Mouse (Mus musculus): ENCODE results near the gene Naa25.
"Not testable (repeated sequence)": the region's sequence is repeated elsewhere in the genome, so short reads cannot be mapped to it uniquely, and the experiment has no call there.

The Naa25 gene

DNA sequence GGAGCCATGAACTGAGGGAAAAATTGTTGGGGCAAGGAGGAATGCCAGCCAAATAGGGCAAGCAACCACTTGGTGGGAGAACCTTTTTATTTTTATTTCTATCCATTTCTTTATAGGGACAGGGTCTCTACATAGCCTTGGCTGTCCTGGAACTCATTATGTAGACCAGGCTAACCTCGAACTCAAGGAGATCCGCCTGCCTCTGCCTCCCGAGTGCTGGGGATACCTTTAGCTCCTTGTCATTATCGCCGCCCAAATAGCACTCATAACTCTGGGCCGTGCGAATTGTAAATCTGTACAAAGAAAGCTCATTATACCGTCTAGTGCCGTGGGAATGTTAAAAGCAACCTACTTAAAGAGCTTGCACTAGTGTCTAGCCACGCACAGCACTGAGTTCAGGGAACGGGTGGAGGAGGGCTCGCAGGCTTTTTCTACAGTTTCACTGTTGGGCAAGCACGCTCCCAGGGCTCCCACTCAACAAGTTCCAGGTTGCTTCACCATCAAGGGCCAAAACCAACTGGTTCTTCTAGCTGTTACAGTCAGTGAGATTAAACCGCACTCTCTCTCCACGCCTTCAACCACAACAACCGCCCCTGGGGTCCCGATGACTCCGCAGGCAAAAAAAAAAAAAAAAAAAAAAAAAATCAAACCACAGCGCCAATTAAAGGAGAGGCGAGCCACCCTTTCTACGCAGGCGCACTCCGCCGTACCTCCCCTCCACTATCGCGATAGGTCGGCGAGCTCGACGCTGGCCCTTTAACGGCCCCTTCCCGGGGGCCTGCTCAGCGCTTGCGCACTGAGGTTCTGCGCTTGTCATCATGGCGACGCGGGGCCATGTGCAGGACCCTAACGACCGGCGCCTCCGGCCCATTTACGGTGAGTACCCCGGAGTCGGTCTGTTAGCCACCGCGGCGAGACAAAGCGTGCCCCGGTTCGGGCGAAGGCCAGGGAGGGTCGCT, at the start of gene Naa25:
Naa25 (plus strand) TSS at position 750 of the 959 bp plus-strand sequence.
- peak; percentile 89 to 90 for DNase-seq (ENCODE audit: low spot score in 2 of 2)

DNA sequence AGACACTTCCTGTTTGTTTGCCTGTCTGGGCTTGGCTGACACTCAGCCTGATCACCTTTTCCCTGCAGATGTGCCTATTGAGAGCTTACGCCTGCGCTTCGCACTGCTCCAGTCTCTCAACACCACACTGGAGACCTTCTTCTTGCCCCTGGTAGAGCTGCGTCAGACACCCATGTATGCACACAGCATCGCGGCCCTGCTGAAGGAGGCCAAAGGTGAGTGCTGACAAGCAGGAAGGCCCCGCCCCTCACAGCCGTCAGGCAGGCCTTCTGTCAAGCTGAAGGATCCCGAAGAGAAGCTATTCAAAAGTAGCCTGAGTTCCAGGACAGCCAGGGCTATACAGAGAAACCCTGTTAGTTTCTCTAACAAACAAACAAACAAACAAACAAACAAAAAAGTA, 38.5 kb upstream of the Naa25 start:
- no peak for DNase-seq (ENCODE audit: low spot score in 2 of 2)

DNA sequence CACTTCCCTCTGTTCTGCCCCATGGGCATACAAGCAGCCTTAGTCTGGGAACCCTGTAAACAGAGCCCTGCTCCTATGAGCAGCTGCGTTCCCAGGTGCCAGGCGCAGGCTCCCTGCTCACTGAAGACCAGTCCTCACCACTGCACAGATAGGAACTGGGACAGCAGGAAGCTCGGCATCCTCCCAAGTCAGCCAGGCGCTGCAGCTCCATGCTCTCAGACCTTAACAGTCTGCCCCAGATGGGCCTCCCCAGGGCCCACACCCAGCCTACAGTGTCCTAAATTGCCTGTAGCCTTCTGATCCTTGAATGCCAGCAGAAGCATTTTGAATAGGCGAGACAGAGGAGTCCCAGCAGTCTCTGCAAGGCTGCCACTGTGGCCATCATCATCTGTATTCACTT, 36.0 kb upstream of the Naa25 start:
- DNase-seq (ENCODE audit: low spot score in 2 of 2): no peak

DNA sequence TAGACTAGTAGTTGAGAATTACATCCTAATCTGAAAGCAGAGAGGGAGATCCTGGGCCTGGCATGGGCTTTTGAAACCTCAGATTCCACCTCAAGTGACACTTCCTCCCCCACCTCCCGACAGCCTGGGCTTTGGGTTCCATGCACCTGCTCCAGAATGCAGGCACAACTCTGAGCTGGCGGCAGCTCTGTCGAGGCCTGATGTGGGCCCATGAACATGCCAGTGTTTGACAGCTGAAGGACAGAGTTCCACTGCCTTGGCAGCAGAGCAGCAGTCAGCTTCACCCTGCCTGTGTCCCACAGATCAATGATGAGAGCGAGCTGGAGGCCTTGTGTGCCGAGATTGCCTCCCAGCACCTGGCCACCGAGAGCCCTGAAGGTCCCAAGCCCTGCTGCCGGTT, 34.3 kb upstream of the Naa25 start:
- DNase-seq (ENCODE audit: low spot score in 2 of 2): no peak

DNA sequence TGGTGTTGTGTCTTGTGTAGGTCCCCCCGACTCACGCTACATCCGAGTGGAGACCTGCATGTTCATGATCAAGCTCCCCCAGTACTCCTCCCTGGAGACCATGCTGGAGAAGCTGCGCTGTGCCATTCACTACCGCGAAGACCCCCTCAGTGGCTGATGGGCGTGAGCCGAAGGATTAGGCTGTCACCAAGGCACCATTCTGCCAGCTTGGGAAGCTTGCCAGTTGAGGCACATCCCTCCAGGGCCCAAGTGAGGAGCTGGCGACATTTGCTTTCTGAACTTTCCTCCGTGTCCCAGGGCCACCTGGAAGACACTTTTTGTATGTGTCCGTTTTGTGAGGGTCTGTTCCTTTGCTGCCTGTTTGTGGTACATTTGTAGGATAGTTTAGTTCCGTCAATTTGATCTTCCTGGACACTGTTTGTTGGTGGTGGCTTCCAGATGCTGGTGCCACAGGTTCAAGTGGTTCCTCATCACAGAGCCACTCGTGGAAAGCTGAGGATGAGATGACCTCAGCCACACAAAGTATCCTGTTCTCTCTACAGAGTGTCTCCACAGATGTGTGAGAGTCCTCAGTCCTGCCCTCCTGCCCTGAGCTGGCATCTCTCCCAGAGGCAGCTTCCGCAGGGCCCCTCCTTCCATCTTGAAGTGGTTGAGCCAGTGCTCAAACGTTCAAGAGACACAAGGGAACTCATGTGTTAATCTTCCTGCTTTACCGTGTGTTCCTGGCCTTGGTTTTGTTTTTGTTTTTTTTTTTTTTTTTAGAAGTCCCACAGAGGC, 31.1 kb upstream of the Naa25 start:
- no peak for DNase-seq (ENCODE audit: low spot score in 2 of 2)

DNA sequence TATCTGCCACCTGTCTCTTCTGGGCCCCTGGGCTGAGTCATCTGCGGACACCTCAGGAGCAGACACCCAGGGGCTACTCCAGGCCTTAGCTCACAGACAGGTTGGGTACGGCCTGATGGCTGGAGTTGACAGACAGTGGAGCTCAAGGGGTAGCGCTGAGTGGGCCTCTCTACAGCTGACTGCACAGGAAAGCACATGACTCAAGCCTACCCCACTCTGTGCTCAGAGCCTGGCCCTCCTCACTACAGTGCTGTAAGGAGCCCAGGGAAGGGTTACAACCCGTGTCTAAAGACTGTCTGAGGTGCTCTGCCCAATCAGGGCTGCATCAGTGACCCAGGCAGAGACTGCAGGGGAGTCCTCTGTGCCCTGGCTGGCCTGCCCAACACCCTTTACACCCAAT, 30.5 kb upstream of the Naa25 start:
- no peak for DNase-seq (ENCODE audit: low spot score in 2 of 2)

DNA sequence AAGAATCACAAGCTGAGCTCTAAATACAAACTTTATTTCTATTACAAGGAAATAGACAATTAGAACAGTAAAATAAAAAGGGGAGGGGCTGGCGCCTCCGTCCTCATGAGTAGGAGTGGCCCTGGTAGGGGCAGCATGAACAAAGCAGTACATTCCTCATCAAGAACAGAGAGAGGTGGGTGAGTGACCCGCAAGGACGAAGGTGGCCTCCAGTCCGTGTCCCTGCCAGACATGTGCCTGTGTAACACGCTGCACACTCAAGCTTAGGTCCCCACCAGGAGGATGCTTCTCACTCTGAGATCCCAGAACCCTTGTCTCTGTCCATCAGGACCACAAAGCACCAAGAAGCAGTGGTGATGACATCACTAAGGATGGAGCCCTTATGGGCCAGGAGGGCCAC, 26.0 kb upstream of the Naa25 start:
- no peak for DNase-seq (ENCODE audit: low spot score in 2 of 2)

DNA sequence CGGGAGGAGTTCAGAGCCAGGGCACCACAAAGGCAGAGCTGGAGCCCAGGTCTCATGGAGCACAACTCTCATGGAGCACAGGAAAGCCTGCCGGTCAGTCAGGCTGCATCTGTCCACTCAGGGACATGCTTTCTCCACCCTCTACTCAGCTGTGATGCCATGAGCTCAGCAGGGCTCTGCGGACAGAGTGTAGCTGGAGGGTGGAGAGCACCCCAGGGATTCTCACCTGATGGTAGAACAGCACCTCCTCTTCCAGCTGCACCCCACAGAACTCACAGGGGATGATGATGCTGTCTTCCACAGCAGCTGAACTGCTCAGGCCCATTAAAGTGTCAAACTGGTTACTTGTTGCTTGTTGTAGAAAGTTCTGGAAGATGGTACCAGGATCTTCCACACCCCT, 22.9 kb upstream of the Naa25 start:
- no peak for DNase-seq (ENCODE audit: low spot score in 2 of 2)

DNA sequence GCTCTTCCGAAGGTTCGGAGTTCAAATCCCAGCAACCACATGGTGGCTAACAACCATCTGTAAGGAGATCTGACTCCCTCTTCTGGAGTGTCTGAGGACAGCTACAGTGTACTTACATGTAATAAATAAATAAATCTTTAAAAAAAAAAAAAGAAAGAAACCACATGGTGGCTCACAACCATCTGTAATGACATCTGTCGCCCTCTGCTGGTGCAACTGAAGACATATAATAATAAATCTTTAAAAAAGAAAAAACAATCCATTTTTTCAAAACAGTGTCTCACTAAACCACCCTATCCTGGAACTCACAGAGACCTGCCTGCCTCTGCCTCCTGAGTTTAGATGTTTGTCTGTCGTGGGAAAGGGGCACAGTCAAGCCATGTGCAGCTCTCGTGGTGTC, 20.8 kb upstream of the Naa25 start:
- DNase-seq (ENCODE audit: low spot score in 2 of 2): not testable (repeated sequence)

DNA sequence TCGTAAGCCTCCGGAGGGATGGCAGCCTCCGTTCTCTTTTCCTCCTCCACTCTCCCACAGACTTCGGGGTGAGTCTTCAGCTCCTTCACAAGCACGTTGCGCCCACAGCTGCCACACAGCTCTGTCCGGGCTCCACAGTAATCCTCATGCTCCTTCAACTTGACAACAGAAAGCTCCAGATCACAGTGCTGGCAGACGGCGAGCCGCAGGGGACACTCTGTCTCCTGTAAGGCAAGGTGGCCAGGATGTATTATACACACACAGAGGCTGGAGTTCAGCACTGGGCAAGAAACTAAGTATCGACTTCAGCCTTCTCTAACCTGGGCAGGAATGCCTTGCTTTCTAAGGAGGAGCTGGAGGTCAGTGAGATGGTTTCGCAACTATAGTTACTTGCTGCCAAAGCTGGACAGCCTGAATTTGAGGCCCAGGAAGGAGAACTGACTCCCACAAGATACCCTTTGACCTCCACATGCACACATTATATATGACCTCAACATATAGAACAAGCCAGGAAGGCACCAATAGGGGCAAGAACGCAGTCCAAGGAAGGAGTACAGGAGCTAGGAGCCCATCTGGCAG, 19.0 kb upstream of the Naa25 start:
- no peak for DNase-seq (ENCODE audit: low spot score in 2 of 2)

DNA sequence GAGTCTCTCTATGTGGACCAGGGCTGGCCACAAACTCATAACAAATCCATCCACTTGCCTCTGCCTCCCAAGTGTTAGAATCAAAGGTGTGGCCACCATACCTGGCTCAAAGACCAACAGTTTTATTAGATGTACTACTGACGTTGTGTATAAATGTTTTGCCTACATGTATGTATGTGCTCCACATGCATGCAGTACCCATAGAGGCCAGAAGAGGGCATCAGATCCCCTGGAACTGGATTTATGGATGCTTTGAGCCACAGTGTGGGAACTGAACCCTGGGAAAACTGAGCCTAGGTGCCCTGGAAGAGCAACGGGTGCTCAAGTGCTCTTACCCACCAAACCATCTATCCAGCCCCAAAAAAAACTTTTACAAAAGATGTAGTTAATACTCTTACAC, 17.0 kb upstream of the Naa25 start:
- DNase-seq (ENCODE audit: low spot score in 2 of 2): no peak

DNA sequence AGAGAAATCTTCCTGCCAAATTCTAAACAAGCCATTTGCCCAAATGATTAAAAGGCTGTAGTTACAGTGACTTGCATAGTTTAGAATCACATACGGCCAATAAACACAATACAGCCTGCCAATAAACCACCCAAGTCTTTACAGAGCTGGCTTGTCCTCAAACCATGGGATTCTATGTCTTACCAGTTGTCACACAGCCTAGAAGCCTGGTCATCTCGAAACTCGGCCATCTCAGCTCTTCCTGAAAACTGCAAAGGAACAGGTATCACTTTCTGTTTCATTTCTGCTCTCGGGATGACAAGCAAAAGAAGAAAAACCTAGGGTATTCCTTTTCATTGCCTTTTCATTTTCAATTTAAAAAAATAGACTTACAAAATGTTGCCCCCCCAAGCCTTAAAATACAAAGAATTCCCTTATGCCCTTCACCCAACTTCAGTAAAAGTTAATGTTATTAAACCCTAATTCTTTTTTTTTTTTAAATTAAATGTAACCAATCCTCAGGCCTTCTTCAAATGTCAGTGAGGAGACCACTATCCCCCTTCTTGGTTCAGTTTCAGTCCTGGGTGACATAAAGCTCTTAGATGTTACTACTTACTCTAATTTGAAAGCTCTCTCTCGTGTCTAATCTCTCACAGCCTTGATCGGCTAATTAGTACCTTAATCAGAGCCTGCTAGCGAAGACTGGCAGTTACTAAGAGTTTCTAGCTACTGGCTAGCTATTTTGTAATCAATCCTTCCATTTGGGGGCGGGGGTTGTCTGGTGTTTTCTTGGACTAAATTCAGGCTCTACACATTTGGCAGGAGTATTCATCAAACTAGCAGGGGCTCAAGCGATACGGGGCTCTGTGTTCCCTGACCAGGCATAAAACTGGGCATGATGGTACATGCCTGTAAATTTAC, 13.6 kb upstream of the Naa25 start:
- no peak for DNase-seq (ENCODE audit: low spot score in 2 of 2)

DNA sequence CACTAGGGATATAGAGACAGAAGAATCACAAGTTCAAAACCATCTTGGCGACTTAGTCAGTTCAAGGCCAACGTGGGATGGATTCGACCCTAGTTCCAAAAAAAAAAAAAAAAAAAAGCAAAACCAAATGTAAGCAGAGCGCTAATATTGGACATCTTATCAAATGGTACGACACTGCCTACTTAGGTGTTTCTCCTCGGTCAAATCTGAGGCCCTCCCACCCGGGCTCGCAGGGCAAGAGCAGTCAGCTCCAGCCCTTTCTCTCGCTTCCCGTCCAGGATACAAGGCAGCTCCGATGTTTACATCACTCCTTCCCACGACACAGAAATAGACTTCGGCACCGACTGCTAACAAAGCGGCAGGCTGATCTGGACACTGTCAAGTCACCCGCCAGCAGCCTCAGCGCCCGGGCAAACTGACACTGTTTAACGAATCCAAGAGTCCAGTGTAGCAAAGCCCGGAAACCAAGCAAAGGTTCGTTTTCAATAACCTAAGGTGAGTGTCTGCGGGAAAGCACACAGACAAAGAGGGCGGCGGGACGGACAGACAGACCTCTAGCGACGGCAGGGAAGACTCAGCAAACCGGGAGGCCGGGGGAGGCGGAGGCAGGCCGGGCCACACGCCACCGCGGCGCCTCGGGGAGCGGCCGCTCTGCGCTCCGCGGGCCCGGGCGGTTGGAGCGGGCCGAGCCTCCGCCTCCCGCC, 12.8 kb upstream of the Naa25 start:
- peak in 1 of 2 experiments; percentile 28 for DNase-seq (ENCODE audit: low spot score in 2 of 2)

DNA sequence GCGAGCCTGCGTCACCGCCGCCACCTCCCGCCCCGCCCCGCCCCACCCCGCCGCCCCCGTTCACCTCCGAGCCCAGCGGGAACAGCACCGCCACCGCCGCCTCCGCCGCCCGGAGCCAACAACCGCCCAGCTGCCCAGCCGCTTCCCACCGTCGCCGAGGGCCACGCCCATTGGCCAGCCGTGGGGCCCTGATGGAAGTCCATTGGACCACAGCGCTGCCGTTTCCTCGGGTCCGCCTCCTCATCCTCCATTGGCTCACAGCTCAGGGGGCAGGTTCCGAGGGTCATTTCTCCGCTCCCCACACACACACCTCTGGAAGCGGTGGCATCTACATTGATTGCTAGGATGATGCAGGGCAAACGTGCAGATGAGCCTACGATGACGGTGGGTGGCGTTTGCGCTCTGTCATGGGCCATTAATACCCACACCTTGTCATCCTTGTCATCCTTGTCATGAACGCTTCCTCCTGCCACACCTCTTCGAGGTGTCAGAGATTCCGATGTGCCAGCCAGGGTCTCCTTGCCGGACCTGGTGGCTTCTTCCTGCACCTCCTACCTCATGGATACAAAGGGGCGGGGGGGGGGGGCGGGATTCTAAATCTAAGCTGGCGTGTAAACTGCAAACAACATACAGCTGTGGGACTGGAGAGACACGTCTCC, 12.1 kb upstream of the Naa25 start, which contains the start of gene Trafd1:
Trafd1 (minus strand) TSS at position 172 of the 659 bp plus-strand sequence.
- peak; percentile 93 to 95 for DNase-seq (ENCODE audit: low spot score in 2 of 2)

DNA sequence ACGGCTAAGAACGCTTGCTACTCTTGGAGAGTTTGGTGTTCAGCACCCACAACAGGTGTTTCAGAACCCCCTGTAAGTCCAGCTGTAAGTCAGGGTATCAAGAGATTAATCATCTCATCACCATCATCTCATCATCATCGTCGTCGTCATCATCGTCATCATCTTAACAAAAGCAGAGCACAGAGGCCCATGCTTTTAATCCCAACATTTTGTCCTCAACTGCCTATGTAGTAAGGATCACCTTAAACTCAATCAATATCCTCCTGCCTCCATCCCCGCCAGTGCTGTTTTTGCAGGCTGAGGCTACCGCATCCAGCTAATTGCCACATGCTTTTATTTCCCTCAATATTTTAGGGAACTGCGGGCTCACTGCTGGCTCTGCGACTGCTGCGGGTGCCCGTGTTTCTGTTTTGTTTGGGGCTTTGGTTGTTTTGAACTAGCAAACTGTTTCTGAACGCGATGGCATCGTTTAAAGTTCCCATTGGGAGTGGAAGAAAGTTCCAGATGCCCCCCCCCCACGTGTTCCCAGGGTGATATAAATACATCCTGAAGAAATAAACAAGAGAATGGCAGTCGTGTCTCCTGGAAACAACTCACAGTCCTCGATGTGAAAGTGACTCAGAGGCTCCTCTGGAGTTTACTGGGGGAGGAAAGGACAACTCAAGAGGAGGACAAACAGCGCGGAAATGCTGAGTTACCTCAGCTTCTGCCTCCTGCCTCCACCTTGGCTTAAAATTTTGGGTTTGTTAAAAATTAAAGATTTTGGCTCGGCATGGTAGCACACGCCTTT, 11.4 kb upstream of the Naa25 start:
- DNase-seq (ENCODE audit: low spot score in 2 of 2): peak; percentile 40 to 57

DNA sequence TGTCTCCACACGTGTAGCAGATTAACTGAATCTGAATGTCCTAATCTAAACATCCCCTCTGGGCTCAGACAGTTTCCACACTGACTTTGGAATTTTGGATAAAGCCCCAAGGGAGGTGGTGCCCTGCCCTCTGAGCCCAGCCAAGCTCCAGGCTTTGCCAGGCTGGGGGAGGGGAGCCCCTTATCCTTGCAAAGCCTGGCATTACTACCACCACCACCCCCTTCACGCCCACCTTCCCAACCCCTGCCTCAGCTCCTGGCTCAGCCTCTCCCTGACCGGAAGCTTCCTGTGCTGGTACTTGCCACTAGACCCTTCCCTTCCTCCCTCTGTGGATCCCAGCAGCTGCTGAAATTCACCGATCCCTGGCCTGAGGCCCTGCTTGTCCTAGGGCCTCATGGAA, 10.6 kb upstream of the Naa25 start:
- DNase-seq (ENCODE audit: low spot score in 2 of 2): no peak

DNA sequence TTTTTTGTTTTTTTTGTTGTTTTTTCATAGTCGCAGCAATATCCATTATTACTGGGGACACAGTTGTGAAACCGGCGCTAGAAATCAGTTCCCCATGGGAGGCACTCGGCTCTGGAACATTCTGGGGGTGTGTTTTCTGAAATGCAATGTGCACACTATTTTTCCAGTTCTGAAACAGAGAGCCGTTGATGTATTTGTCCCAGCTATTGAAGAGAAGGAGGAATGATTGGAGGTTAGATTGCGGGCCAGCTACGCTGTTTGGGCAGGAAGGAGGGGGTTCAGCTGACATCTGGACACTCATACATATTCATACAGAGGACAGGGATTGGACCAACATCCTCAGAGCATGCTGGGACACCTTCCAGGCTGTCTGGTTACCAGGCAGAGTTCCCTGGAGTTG, 8.6 kb upstream of the Naa25 start:
- no peak for DNase-seq (ENCODE audit: low spot score in 2 of 2)

DNA sequence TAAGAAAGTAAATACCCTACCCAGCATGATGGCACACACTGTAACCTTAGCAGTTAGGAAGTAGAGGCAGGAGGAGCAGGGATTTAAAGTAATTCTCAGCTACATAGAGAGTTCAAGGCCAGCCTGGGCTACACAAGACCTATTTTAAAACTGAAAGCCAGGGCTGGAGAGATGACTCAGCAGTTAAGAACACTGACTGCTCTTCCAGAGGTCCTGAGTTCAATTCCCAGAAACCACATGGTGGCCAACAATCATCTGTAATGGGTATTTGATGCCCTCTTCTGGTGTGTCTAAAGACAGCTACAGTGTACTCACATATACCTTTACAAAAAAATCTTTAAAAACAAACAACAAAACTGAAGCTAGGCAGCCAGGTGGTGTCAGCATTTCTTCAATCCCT, 8.0 kb upstream of the Naa25 start:
- DNase-seq (ENCODE audit: low spot score in 2 of 2): no peak

DNA sequence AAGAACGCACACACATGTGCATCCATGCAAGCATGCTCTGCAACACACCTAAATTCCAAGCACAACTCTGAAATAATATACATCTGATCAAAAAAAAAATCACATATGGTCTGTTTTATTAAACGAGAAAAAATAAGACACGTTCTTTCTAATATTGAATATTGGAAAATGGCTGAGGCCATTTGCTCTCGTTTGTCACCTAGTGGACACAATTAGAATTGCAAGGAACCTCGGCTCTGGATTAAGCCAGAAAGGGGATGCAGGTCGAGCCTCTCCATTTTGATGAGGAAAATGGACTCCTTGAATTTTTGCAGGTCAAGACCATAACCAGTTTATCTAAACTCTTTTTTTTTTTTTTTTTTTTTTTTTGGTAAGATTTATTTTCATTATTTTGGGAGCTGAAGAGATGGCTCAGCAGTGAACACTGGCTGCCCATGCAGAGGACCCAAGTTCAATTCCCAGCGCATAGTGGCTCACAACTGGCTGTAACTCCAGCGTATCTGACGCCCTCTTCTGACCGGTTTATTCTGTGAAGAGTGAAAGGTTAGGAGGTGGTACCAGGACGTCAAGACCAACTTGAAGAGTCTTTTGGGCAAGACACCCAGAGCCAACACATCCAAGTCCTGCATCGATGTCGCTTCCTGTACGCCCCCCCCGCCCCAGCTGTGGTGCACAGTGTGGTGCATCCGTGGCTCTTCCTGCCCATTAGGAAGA, 4.9 kb upstream of the Naa25 start:
- no peak for DNase-seq (ENCODE audit: low spot score in 2 of 2)

Data from right cerebral cortex, postnatal 36 days (tissue).